Mouse (Mus musculus) layer of hippocampus, adult 8-10 months (tissue): ENCODE measurements at regions not wholly inside any gene's neighbourhood (a gene's known extent, or its start where the extent isn't known, plus 50 kb on each side); places are given as distances from the start of the nearest gene placed in this dataset.
"Not testable (repeated sequence)": the region's sequence is repeated elsewhere in the genome, so short reads cannot be mapped to it uniquely, and the experiment has no call there.

ENCODE experiments used
- DNase-seq, 2 experiments: peaks; one replicate each; pipeline ENCODE4 v3.0.0; 2022; ENCODE audit warnings: low spot score in 2 of 2

- DNase-seq: not testable (repeated sequence)
Measured at GRCm38 (mm10) chr4:8462414-8462813, 223.6 kb upstream of the Car8 start.

- DNase-seq: no peak
Measured at GRCm38 (mm10) chr4:8454346-8454745, 215.5 kb upstream of the Car8 start.

- DNase-seq: peak in 1 of 2 experiments; percentile 46
Measured at GRCm38 (mm10) chr4:8432393-8432792, 193.6 kb upstream of the Car8 start.

GRCm38 (mm10) chr4:8431032-8431332 lies 192.1 kb upstream of the Car8 start:
- DNase-seq: no peak

GRCm38 (mm10) chr4:8430269-8431031 lies 191.6 kb upstream of the Car8 start:
- DNase-seq: no peak

- no peak for DNase-seq
Measured at GRCm38 (mm10) chr4:8429771-8430170, 190.9 kb upstream of the Car8 start.

- no peak for DNase-seq
Measured at GRCm38 (mm10) chr4:8428629-8429523, 190.0 kb upstream of the Car8 start.

GRCm38 (mm10) chr4:8427812-8428211 lies 189.0 kb upstream of the Car8 start:
- no peak for DNase-seq

GRCm38 (mm10) chr4:8423392-8424045 lies 184.7 kb upstream of the Car8 start:
- no peak for DNase-seq

- no peak for DNase-seq
Measured at GRCm38 (mm10) chr4:8421285-8421684, 182.4 kb upstream of the Car8 start.

GRCm38 (mm10) chr4:8418374-8419031 lies 179.7 kb upstream of the Car8 start:
- no peak for DNase-seq

- no peak for DNase-seq
Measured at GRCm38 (mm10) chr4:8417821-8418220, 179.0 kb upstream of the Car8 start.

- no peak for DNase-seq
Measured at GRCm38 (mm10) chr4:8413307-8413706, 174.5 kb upstream of the Car8 start.

GRCm38 (mm10) chr4:8400069-8400468 lies 161.2 kb upstream of the Car8 start:
- no peak for DNase-seq

GRCm38 (mm10) chr4:8399430-8399829 lies 160.6 kb upstream of the Car8 start:
- DNase-seq: no peak

GRCm38 (mm10) chr4:8398969-8399368 lies 160.1 kb upstream of the Car8 start:
- no peak for DNase-seq

GRCm38 (mm10) chr4:8383162-8383561 lies 144.3 kb upstream of the Car8 start:
- no peak for DNase-seq

- DNase-seq: no peak
Measured at GRCm38 (mm10) chr4:8382125-8382417, 143.2 kb upstream of the Car8 start.

- DNase-seq: no peak
Measured at GRCm38 (mm10) chr4:8381408-8382124, 142.7 kb upstream of the Car8 start.

GRCm38 (mm10) chr4:8380711-8381338 lies 142.0 kb upstream of the Car8 start:
- peak in 1 of 2 experiments; percentile 55 for DNase-seq
